Mouse (Mus musculus): Measurements from ENCODE around the gene Smarcd1.
A peak's percentile ranks its signal among the peaks of the same experiment; 100 is the strongest.

Gene Smarcd1

DNA sequence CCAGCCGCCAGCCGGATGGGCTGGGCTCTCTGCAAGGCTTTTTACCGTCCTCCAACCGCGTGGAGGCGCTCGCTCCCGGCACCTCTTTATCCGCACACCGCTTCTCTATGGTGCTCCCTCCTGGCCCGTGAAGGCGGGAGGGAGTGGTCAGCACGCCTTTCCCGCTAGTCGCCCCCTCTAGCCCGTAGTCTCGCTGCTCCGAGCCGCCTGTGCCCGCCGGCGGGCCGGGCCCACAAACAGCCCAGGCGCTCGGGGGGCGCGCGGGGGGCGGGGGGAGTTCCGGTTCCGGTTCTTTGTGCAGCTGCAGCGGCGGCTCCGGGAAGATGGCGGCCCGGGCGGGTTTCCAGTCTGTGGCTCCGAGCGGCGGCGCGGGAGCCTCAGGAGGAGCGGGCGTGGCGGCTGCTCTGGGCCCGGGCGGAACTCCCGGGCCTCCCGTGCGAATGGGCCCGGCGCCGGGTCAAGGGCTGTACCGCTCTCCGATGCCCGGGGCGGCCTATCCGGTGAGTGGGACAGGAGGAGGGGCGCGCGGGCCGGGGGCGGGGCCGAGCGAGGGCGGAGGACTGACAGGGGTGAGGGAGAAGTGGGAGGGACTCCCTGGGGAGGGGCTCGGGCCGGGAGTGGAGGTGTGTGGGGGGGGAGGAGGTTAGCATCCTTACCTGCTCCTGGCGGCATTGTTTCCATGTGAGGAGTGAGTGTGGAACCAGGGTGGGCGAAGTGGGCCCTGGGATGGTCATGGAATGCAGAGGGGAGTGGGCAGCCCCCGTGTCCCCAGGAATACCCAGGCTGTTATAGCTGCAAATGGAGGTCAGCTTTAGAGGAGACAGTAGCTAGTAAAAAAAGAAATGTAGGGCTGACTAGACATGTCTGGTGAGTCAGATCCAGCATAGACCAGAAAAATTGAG is at the start of gene Smarcd1:
Gene Smarcd1 (plus strand): TSS at position 131 of the 902 bp plus-strand sequence.
- peak; percentile 96 for DNase-seq (ENCODE audit: low spot score)

DNA sequence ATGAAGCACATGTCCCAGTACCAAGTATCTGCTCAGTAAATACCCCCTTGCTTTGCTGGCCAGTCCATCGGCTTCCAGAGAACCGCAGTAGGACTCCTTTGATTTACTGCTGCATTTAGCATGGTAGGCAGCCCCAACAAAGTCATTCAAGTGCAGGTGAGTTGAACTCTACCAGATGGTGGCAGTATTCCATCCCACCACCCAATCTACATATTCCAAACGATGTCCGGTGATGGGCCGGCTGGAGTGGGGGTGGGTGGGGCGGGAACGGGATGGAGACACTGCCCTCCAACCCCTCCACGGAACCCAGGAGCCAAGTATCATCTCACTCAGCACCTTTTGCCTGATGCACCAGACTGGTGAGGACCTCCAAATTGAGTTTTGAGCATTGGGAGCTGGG is 48.6 kb upstream of the Smarcd1 start:
- no peak for DNase-seq (ENCODE audit: low spot score)

DNA sequence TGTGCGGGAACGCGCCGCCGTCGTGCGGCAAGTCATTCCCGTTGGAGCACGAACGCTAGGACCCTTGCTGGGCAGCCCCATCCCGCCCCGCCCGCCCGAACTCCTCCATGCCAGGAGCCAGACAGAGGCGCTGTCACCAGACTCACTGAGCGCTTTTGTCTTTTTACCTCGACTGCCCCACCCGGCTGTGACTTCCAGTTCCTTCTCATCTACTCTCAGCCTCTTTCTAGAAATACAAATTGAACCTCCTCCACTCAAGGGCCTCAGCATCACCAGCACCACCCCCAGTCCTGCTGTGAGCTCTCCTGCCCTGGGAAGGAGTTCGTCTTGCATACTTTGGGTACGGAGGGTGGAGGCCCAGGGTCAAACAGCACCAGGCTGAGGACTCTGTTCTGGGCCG is 48.1 kb upstream of the Smarcd1 start:
- no peak for DNase-seq (ENCODE audit: low spot score)

DNA sequence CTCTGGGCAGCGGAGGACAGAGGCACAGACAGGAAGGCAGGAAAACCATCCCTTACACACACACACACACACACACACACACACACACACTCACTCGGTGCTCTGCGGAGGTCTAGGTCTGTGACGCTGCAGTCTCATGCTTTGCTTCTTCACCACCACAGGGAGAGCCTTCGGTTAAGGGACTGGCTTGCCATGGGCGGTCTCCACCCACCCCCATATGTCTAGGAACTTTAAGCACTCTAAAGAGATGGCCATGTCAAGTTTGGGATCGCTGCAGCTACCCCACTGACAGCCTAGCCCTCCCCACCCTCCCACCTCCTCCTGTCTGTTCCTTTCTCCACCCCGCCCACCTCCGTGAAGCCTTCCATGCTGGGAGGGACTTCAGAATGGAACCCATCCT is 46.0 kb upstream of the Smarcd1 start:
- DNase-seq (ENCODE audit: low spot score): no peak

DNA sequence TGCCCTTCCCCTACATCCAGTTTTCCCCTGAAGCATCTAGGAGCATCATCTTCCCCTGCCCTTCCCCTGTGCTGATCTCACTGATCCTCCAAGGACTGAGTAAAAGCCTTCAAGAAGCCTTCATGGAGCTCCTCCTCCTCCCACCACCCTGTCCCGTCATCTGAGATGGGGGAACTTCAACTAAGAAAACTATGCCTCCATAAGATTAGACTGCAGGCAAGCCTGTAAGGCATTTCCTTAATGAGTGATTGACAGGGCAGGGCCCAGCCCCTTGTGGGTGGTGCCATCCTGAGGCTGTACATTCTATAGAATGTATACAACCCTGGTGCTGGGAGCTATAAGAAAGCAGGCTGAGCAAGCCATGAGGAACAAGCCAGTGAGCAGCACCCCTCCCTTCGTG is 43.5 kb upstream of the Smarcd1 start:
- no peak for DNase-seq (ENCODE audit: low spot score)

DNA sequence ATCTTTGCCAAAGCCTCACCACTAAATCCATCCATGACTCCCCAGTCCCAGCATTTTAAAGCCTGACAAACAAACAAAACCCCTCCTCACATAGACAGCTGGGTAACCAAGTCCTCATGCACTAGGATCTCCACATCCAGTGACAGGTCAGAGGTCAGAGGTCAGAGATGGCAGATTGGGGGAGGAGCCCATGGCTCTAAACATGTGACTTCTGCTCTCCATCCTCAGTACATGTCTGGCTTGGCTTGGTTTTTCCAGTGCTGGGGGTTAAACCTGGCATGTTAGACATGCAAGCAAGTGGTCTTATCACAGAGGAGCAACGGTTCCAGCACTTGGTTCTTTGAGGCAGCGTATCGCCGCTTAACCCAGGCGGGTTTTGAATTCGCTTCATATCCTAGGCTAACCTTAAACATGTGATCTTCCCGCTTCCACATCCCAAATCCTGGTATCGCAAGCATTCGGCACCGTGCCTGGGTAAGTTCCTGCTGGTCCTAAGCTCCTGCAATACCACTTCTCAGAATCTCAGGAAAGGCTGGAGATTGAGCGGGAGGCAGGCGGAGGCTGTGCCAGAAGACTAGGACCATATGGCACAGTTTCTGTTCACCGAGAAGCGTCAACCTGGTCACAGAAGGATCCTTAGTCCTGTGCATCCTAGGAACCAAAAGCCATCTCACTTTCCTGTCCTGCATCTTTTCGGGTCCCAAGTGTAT is 40.7 kb upstream of the Smarcd1 start:
- DNase-seq (ENCODE audit: low spot score): no peak

DNA sequence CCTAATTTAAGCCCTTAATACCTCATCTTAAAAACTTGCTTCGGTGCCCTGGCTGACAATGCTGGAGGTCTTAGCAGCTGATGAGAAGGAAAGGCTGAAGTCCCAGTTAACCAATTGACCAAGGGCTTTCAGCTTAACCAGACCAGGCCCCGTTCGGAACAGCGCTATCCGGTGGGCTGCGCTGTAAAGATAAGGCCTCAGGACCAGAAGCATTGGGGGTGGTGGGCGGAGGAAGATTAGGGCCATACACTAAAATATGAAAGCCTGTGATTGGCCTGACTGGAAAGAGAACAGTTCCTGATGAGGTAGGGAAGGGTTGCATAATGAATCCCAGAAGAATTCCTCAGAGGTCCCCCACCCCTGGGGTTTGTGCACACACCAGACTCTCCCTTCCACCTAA is 39.6 kb upstream of the Smarcd1 start:
- no peak for DNase-seq (ENCODE audit: low spot score)

DNA sequence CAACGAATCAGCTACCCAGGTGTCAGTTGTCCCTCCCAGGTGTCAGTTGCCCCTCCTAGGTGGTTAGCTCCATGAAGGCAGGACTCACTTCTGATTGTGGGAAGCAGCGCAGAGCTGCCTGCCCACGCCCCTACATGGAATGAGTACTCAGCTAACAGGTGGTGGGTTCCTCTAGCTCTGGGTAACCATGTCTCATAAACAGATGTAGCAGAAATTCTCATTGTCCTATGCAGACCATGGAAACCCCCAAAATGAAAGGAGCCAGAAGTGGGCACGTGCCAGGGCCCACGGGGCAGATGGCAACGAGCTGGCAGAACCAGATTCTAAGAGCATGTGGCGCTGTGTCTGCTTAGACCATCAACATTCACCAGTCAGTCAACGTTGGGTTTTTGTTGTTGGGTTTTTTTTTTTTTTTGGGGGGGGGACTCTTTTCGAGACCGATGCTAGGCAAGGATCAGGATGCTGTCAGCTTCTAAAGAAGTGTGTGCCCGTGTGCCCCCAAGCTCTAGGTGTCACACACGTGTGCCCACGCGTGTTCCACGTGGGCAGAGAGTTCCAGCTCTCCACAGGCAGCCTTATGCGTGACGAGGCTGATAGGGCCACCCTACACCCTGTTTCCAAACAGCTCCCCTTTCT is 37.8 kb upstream of the Smarcd1 start:
- DNase-seq (ENCODE audit: low spot score): no peak

DNA sequence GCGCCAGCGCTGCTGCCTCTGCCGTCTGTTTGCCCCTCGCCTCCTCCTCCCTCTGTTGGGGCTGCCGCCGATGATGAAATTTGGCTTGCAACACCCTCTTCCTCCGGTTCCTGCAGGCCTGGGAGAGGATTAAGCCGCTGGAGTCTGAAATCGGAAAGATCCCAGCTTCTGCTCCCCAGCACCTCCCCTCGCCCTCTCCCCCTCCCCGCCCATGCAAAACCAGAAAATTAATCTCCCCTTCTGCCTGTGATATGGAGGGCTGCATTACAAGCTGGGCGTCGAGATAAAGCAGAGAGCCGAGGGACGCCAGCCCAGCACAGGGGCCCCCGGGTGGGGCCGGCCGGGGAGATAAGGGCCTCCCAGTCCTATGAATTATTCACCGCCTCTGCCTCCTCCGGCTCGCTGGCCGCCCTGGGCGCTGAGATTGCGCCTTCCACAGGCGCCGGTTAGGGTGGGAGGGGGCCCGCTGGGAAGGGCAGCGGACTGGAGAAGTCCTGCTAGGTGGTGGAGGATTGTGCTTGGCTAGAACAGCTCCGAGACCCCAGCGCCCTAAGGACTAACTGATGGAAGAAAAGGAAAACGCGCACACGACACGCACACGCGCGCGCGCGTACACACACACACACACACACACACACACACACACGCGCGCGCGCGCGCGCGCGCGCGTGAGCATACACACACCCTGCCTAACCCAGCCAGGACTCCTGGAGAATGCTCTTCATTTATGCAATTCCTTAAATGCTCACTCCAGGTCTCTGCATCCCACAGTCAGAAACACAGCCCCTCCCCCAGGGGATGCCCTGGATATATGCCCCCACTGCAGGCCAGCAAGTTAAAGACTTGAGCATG is 37.1 kb upstream of the Smarcd1 start:
- no peak for DNase-seq (ENCODE audit: low spot score)

DNA sequence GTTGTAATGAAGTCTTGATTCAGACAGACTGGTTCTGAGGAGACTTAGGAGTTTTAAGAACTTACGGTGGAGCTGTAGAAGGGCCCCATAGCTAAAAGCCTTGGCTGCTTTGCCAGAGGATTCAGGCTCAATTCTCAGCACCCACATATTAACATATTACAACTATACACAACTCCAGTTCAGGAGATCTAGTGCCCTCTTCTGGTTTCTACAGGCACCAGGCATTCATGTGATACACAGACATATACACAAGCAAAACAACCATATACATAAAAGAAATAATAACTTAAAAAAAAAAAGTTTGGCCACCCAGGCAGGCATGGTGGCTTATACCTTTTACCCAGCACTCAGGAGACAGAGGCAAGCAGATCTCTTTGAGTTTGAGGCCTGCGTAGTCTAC is 34.4 kb upstream of the Smarcd1 start:
- no peak for DNase-seq (ENCODE audit: low spot score)

DNA sequence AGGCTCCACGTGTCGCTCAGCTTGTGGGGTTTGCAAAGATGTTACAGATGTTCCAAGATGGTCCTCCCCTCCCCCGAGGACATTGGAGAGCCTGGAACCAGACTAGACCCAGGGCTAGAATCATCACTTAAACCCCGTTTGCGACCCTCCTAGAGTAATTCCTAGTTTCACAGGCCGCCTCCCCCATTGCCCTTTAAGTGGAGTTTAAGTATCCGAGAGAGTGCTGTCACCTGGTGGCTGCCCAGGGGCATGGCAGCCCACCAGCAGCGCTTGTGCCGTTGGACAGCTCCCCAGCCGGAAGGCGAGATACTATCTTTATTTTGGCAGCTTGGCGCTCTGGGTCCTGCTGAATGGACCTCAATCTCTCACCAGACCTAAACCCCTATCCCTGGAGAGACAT is 33.0 kb upstream of the Smarcd1 start:
- peak; percentile 72 for DNase-seq (ENCODE audit: low spot score)

DNA sequence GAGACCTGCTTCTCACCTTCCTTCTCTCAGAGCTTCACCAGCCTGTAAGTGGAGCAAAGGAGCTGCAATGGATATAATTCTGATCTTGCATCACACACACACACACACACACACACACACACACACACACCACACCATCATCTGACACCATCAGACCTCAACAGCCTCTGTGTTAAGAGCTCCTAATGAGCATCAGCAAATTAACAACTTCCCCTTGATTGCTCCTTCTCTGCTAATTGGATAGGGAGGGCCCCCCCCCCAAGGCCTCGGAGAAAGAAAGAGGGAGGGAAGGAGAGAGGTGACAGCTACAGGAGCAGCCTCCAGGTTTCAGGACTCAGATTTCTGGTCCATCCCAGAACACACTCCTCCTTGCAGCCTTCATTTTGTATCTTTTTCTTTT is 32.5 kb upstream of the Smarcd1 start:
- DNase-seq (ENCODE audit: low spot score): no peak

DNA sequence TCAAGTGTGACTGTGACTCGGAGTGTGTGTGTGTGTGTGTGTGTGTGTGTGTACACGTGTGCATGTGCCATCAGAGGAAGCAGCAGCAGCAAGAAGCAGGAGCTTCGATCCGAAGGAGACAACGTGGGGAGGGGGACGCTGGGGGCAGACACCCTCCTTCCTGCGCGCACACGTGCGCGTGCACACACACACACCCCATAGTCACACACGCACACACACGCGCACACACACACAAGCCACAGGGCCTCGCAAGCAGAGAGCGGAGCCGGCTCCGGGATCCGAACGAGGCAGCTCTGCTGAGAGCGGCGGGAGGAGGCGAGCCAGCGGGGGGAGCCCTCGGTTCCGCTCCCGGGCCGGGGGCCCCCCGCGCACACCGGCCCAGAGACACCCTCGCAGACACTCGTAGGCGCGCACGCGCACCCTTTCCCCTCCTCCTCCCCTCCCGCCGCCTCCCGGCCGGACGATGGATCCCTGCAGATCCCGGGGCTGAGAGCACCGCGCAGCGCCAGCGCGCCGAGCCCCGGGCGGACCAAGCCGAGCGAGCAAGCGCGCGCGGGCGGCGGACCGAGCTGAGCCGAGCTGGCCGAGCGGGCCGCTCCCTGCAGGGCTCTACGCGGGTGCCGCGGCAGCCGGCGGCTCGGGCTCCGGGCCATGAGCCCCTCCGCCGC is 31.6 kb upstream of the Smarcd1 start, which contains the start of gene Asic1:
Gene Asic1 (plus strand): TSS at position 215 of the 668 bp plus-strand sequence.
- no peak for DNase-seq (ENCODE audit: low spot score)

DNA sequence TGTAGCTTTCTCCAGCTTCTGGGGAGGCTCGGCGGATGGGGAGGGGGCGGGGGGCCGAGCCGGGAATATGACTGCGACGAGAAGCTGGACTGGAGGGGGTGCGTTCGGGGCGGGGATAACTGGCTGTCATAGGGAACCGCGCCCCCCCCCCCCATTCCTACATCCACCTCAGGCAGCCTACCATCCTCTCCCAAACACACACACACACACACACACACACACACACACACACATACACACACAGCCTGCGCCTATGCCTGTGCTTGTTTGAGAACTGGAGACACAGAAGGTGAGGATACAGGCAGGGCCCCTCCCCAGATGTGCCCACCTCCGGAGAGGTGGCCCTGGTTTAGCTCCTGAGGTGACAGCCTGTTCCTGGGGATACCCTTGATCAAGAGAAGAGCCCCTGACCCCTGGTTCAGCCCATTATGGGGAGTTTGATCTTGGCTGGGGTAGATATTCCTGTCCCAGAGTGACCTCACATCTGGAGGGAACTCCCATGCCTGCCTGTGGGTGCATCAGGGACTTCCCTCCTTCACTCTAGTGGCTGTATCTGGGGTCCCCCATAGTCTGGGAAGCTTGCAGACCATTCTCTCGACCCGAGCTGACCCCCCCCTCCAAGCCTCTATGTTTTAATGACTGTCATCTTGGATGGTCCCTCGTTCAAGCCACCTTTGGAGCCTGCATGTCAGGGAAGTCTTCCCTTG is 30.8 kb upstream of the Smarcd1 start:
- no peak for DNase-seq (ENCODE audit: low spot score)

DNA sequence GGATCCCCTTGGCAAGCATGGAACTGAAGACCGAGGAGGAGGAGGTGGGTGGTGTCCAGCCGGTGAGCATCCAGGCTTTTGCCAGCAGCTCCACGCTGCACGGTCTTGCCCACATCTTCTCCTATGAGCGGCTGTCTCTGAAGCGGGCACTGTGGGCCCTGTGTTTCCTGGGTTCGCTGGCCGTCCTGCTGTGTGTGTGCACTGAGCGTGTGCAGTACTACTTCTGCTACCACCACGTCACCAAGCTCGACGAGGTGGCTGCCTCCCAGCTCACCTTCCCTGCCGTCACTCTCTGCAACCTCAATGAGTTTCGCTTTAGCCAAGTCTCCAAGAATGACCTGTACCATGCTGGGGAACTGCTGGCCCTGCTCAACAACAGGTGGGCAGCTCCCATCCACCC is 30.1 kb upstream of the Smarcd1 start:
- no peak for DNase-seq (ENCODE audit: low spot score)

DNA sequence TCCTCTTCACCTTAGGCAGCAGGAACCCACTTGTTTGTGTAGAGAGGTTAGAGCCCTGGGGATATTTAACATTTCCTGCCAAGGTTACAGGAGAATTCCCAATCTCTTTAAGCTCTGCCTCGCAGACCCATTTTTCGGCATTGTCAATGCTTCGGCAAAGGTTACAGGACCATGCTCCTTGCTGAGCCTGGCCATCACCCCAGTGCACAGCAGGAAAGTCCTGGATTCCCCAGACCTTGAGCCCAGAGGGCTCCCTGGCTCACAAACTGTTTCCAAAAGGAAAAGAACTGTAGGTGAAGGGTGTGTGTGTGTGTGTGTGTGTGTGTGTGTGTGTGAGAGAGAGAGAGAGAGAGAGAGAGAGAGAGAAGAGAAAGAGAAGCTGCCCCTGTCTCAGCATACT is 27.1 kb upstream of the Smarcd1 start:
- no peak for DNase-seq (ENCODE audit: low spot score)

DNA sequence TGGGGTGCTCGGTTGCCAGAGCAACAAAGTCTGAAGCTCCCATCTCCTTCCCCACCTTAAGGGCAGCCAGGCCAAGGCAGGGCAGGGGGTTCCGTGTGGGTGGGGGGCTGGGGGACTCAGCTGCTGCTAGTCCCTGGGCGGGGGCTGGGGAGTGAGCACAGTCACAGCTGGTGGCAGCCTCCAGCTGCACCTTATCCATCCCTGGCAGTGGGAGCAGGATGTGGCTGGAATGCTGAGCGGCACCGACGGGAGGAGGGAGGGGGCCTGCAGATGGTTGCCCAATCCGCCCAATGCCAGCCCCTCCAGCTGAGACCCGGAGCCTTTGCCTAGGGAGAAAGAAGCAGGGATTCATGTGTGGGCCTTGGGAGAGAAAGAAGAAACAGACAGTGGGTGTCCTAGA is 24.8 kb upstream of the Smarcd1 start:
- no peak for DNase-seq (ENCODE audit: low spot score)

DNA sequence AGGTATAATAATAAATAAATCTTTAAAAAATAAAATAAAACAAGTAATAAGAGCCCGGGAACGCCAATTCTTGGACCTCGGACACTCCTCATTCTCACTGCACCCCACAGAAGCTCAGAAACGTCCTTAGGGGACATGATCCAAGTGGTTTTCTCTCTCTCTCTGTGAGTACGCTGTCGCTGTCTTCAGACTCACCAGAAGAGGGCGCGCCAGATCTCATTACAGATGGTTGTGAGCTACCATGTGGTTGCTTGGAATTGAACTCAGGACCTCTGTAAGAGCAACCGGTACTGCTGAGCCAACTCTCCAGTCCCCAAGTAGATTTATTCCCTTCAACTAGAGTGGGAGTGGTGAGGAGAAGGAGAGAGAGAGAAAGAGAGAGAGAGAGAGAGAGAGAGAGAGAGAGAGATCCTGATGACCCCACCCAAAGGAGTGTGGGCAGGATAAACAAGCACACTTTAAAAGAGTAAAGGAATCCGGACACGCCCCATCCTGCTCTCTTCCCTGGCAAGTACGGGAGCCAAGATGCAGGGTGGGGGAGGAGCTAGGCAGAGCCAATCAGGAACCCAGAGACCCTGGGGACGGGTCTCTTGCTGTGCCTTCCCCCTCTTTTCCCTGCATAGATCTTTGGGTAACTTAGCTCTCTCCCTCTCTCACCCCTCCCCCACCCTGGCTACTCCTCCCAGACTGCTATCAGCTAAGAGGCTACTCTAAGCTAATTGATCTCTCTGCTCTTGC is 23.7 kb upstream of the Smarcd1 start:
- DNase-seq (ENCODE audit: low spot score): no peak

DNA sequence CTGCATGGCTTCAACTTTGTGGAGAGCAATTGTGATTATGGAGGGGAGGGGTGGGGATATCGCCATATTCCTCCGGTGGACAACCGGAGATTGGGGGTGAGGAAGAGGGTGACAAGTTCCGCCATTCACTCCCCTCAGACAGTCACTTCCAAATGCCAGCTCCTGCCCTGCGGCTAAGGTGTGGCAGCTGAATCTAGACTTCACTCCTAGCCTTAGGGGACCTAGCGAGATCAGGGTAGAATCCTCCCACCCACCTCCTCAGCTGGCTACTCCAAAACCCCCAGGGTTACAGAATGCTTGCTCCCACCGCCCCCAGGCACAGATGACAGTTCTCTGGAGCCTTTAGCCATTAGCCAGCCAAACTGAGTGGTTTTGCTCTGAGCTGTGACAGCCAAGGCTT is 22.9 kb upstream of the Smarcd1 start:
- DNase-seq (ENCODE audit: low spot score): no peak

DNA sequence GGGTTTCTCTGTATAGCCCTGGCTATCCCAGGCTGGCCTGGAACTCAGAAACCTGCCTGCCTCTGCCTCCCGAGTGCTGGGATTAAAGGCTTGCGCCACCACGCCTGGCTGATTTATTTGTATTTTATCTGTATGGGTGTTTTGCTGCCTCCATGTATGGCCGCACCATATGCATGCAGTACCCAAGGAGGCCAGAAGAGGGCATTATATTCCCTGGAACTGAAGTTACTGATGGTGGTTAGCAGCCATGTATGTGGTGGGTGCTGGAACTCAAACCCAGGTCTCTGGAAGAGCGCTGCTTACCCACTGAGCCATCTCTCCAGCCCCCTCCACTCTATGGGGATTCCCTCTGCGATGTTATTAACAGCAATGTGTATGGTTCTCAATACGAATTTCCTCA is 19.0 kb upstream of the Smarcd1 start:
- no peak for DNase-seq (ENCODE audit: low spot score)
